Mouse (Mus musculus) heart, adult 2 months (tissue): ENCODE results near the gene Plekhg6.

ENCODE experiments used
- CTCF ChIP-seq: fragments of 200-600 bp; IDR thresholded peaks from 2 replicates; pipeline ENCODE4 v1.8.1; 2022; ENCODE audit warnings: antibody characterized with exemption, mild to moderate bottlenecking, moderate library complexity
- POLR2A ChIP-seq: fragments of 200-500 bp; IDR thresholded peaks from 2 replicates; pipeline ENCODE4 v1.6.1; 2011; ENCODE audit warnings: mild to moderate bottlenecking, low read depth, low read length, control low read depth; ENCODE audit not compliant: insufficient read depth

- TF ChIP-seq CTCF (no peak), POLR2A (no peak)
Observed at GRCm38 (mm10) chr6:125389853-125390252, 9.3 kb upstream of the Plekhg6 start.
